Mouse (Mus musculus): ENCODE measurements at regions not wholly inside any gene's neighbourhood (a gene's known extent, or its start where the extent isn't known, plus 50 kb on each side); places are given as distances from the start of the nearest gene placed in this dataset.
"Not testable (repeated sequence)": the region's sequence is repeated elsewhere in the genome, so short reads cannot be mapped to it uniquely, and the experiment has no call there.

- Histone ChIP-seq H3K27ac (no peak overlapping the region), H3K36me3 (no peaks in the 10 kb centered on the region), H3K27me3 (no peaks in the 10 kb centered on the region), H3K9ac (replicated peaks) (no peak overlapping the region), H3K4me1 (replicated peaks) (no peaks in the 10 kb centered on the region), H3K9me3 (peaks cover 11% of the 10 kb centered on the region; the same call in 1 of the 2 replicates), H3K4me3 (replicated peaks) (no peak overlapping the region), H3K4me2 (no peak overlapping the region)
- no peak for ATAC-seq (ENCODE audit: insufficient number of reproducible peaks, insufficient read depth, low FRiP score, low TSS enrichment, low read depth)
Measured at GRCm38 (mm10) chr7:61615156-61615555, 731.2 kb upstream of the Ndn start.

- WGBS = 78% methylated on average over 4 of the region's 4 CpGs
- no peaks in the 10 kb centered on the region for H3K27me3 ChIP-seq
- H3K36me3 ChIP-seq = no peaks in the 10 kb centered on the region
- no peak overlapping the region for H3K9ac ChIP-seq (replicated peaks)
- no peak overlapping the region for H3K4me3 ChIP-seq (replicated peaks)
- H3K27ac ChIP-seq = no peak overlapping the region
- no peaks in the 10 kb centered on the region for H3K4me1 ChIP-seq (replicated peaks)
- no peak overlapping the region for H3K4me2 ChIP-seq
- H3K9me3 ChIP-seq = peaks cover 18% of the 10 kb centered on the region
- no peak for ATAC-seq (ENCODE audit: insufficient number of reproducible peaks, insufficient read depth, low FRiP score, low TSS enrichment, low read depth)
Measured at GRCm38 (mm10) chr7:61644893-61645545, 701.4 kb upstream of the Ndn start.

- H3K4me3 ChIP-seq (replicated peaks) = no peak overlapping the region
- no peak overlapping the region for H3K4me2 ChIP-seq
- WGBS = 91% methylated on average over 3 of the region's 3 CpGs
- no peak overlapping the region for H3K9ac ChIP-seq (replicated peaks)
- no peaks in the 10 kb centered on the region for H3K27me3 ChIP-seq
- no peak for ATAC-seq (ENCODE audit: insufficient number of reproducible peaks, insufficient read depth, low FRiP score, low TSS enrichment, low read depth)
- H3K27ac ChIP-seq = no peak overlapping the region
- H3K9me3 ChIP-seq = peaks cover 13% of the 10 kb centered on the region; the same call in 1 of the 2 replicates
- H3K36me3 ChIP-seq = no peaks in the 10 kb centered on the region
- H3K4me1 ChIP-seq (replicated peaks) = no peaks in the 10 kb centered on the region
Measured at GRCm38 (mm10) chr7:61658086-61658485, 688.3 kb upstream of the Ndn start.

DNA sequence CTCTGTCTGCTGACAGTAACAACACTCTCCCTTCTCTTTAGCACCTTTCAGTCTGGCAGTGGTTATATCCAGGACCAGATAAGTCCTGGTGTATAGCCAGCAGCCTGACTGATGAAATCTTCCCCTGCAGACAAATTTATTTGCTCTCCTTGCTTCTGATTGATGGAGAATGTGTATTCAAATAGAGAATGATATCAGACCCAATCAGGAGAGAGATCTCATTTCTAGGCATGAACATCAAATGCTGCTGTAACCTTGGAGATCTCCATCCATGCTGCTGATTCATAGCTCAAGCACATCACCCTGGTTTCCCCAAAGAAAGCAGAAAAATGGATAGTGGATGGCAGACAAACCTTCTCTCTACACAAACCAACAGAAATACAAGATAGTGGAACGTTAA is 663.3 kb upstream of the Ndn start:
- no peaks in the 10 kb centered on the region for H3K27me3 ChIP-seq
- 40% methylated on average over 1 of the region's 1 CpGs for WGBS
- ATAC-seq (ENCODE audit: insufficient number of reproducible peaks, insufficient read depth, low FRiP score, low TSS enrichment, low read depth) = no peak

DNA sequence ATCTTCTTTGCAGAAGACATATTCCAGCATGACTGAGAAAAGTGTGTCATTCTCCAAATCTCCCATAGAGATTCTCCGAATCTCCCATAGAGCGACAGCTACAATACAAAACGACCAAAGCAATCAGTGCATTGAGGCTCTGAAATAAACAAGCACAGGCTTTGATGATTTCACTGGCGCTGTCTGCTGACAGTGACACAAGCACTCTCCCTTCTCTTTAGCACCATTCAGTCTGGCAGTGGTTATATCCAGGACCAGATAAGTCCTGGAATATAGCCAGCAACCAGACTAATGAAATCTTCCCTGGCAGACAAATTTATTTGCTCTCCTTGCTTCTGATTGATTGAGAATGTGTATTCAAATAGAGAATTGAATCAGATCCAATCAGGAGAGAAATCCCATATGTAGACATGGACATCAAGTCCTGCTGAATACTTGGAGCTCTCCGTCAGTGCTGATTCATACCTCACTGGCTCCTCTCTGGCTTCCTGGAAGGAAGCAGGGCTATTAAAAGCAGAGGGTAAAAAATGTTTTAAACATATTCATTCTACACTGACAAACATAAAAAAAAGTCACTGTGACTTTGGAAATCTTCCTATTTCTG is 661.2 kb upstream of the Ndn start:
- Histone ChIP-seq H3K4me2 (no peak overlapping the region), H3K27me3 (no peaks in the 10 kb centered on the region), H3K9me3 (no peaks in the 10 kb centered on the region), H3K9ac (replicated peaks) (no peak overlapping the region), H3K36me3 (no peaks in the 10 kb centered on the region), H3K4me3 (replicated peaks) (no peak overlapping the region), H3K4me1 (replicated peaks) (no peaks in the 10 kb centered on the region), H3K27ac (no peak overlapping the region)
- 58% methylated on average over 5 of the region's 5 CpGs for WGBS
- no peak for ATAC-seq (ENCODE audit: insufficient number of reproducible peaks, insufficient read depth, low FRiP score, low TSS enrichment, low read depth)

More for the DNA sequence above, 663.3 kb upstream of the Ndn start:
- no peak overlapping the region for H3K9ac ChIP-seq (replicated peaks)
- H3K27ac ChIP-seq = no peak overlapping the region
- H3K4me2 ChIP-seq = no peak overlapping the region
- no peak overlapping the region for H3K4me3 ChIP-seq (replicated peaks)
- no peaks in the 10 kb centered on the region for H3K36me3 ChIP-seq
- H3K9me3 ChIP-seq = 0 out of 2 replicates have a peak, but pooled peaks cover 7% of the 10 kb centered on the region
- H3K4me1 ChIP-seq (replicated peaks) = no peaks in the 10 kb centered on the region

DNA sequence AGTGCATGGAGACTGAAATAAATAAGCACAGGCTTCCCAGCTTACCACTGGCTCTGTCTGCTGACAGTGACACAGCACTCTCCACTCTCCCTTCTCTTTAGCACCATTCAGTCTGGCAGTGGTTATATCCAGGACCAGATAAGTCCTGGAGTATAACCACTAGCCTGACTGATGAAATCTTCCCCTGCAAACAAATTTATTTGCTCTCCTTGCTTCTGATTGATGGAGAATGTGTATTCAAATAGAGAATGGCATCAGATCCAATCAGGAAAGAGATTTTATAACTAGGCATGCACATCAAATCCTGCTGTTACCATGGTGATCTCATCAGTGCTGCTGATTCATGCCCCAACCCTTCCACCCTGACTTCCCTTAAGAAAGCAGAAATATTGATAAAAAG is 620.2 kb upstream of the Ndn start:
- H3K36me3 ChIP-seq = no peaks in the 10 kb centered on the region
- no peak for ATAC-seq (ENCODE audit: insufficient number of reproducible peaks, insufficient read depth, low FRiP score, low TSS enrichment, low read depth)
- no peak overlapping the region for H3K4me2 ChIP-seq
- no peak overlapping the region for H3K27ac ChIP-seq
- H3K9ac ChIP-seq (replicated peaks) = no peak overlapping the region
- peaks cover 9% of the 10 kb centered on the region; the same call in 1 of the 2 replicates for H3K9me3 ChIP-seq
- H3K4me3 ChIP-seq (replicated peaks) = no peak overlapping the region
- H3K27me3 ChIP-seq = no peaks in the 10 kb centered on the region
- no peaks in the 10 kb centered on the region for H3K4me1 ChIP-seq (replicated peaks)

- Histone ChIP-seq H3K9ac (replicated peaks) (no peak overlapping the region), H3K27me3 (no peaks in the 10 kb centered on the region), H3K9me3 (peaks cover 10% of the 10 kb centered on the region; the same call in 1 of the 2 replicates), H3K4me3 (replicated peaks) (no peak overlapping the region), H3K27ac (no peak overlapping the region), H3K4me2 (no peak overlapping the region), H3K4me1 (replicated peaks) (no peaks in the 10 kb centered on the region), H3K36me3 (no peaks in the 10 kb centered on the region)
- ATAC-seq (ENCODE audit: insufficient number of reproducible peaks, insufficient read depth, low FRiP score, low TSS enrichment, low read depth) = no peak
- 63% methylated on average over 1 of the region's 1 CpGs for WGBS
Measured at GRCm38 (mm10) chr7:61737511-61737910, 608.9 kb upstream of the Ndn start.

- not testable (repeated sequence) for H3K4me2 ChIP-seq; ATAC-seq (ENCODE audit: insufficient number of reproducible peaks, insufficient read depth, low FRiP score, low TSS enrichment, low read depth); H3K36me3 ChIP-seq; H3K4me3 ChIP-seq (replicated peaks); H3K27me3 ChIP-seq; H3K4me1 ChIP-seq (replicated peaks); H3K9me3 ChIP-seq; H3K9ac ChIP-seq (replicated peaks); H3K27ac ChIP-seq
- WGBS = no CpG with 5 or more reads among the region's 1 CpGs
Measured at GRCm38 (mm10) chr7:61739336-61739735, 607.0 kb upstream of the Ndn start.

- Histone ChIP-seq H3K27me3 (no peaks in the 10 kb centered on the region), H3K4me1 (replicated peaks) (no peaks in the 10 kb centered on the region), H3K9me3 (0 out of 2 replicates have a peak, but pooled peaks cover 7% of the 10 kb centered on the region), H3K27ac (no peak overlapping the region), H3K4me3 (replicated peaks) (no peak overlapping the region), H3K9ac (replicated peaks) (no peak overlapping the region), H3K4me2 (no peak overlapping the region), H3K36me3 (no peaks in the 10 kb centered on the region)
- ATAC-seq (ENCODE audit: insufficient number of reproducible peaks, insufficient read depth, low FRiP score, low TSS enrichment, low read depth) = no peak
Measured at GRCm38 (mm10) chr7:61769826-61770225, 576.5 kb upstream of the Ndn start.

GRCm38 (mm10) chr7:61790113-61790796 is 556.1 kb upstream of the Ndn start:
- no peaks in the 10 kb centered on the region for H3K4me1 ChIP-seq (replicated peaks)
- ATAC-seq (ENCODE audit: insufficient number of reproducible peaks, insufficient read depth, low FRiP score, low TSS enrichment, low read depth) = no peak
- no peaks in the 10 kb centered on the region for H3K27me3 ChIP-seq
- H3K36me3 ChIP-seq = no peaks in the 10 kb centered on the region
- H3K4me3 ChIP-seq (replicated peaks) = no peak overlapping the region
- WGBS = 81% methylated on average over 5 of the region's 5 CpGs
- H3K9ac ChIP-seq (replicated peaks) = no peak overlapping the region
- H3K9me3 ChIP-seq = 0 out of 2 replicates have a peak, but pooled peaks cover 17% of the 10 kb centered on the region
- H3K27ac ChIP-seq = no peak overlapping the region
- no peak overlapping the region for H3K4me2 ChIP-seq

DNA sequence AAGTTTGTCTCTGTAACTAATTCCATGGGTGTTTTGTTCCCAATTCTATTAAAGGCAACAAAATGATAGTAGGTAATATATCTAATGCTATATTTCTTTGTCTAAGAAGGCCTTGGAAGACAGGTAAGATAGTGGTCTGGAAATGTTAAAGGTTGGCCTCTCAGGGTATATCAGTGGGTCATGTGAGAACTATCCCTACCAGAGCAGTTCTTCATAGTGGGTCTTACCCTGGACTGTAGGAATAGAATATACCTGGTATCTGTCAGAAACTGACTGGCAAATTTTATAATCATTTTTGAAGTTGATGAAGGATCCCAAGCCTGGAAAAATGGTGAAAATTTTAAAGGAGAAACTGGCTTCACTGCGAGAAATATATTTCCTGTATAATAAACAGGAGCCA is 509.5 kb upstream of the Ndn start:
- H3K4me3 ChIP-seq (replicated peaks) = no peak overlapping the region
- WGBS = 95% methylated on average over 1 of the region's 1 CpGs

More for the DNA sequence above, 509.5 kb upstream of the Ndn start:
- H3K36me3 ChIP-seq = no peaks in the 10 kb centered on the region
- no peak overlapping the region for H3K27ac ChIP-seq
- no peaks in the 10 kb centered on the region for H3K27me3 ChIP-seq
- no peaks in the 10 kb centered on the region for H3K4me1 ChIP-seq (replicated peaks)
- no peaks in the 10 kb centered on the region for H3K9me3 ChIP-seq
- no peak overlapping the region for H3K9ac ChIP-seq (replicated peaks)
- H3K4me2 ChIP-seq = no peak overlapping the region
- no peak for ATAC-seq (ENCODE audit: insufficient number of reproducible peaks, insufficient read depth, low FRiP score, low TSS enrichment, low read depth)

All from limb, embryonic 12.5 days (tissue).